Mouse (Mus musculus) cerebellum, postnatal 14 days (tissue): ENCODE data around the gene Eif4a1.
A peak's percentile ranks its signal among the peaks of the same experiment; 100 is the strongest.
"Not testable (repeated sequence)": the region's sequence is repeated elsewhere in the genome, so short reads cannot be mapped to it uniquely, and the experiment has no call there.

Experiments used
- DNase-seq, 2 experiments: peaks; one replicate each; pipeline ENCODE4 v3.0.0; 2021; ENCODE audit warnings: mixed read lengths in 2 of 2

Gene Eif4a1

GRCm38 (mm10) chr11:69672211-69672706 lies at the start of gene Eif4a1:
Eif4a1 (minus strand) TSS chr11:69672423.
- DNase-seq: peak; percentile 100

DNA sequence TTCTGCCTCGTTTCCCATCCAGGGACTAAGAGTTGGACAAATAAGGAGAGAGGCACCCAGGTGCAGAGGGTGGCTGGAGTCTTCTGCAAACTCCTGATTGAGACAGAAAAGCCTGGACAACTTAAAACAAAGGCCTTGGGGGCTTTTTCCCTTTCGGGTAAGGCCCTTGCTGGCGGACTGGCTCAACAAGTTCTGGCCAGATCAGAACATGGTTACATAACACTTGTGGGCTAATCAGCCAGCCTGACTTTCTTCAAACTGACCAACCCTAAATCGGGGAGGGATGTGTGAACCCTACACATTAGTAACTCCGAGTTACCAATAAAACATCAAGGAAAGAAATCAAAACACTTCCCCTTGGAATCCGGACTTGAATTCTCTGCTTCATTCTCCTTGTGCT lies 48.6 kb upstream of the Eif4a1 start:
- no peak for DNase-seq

DNA sequence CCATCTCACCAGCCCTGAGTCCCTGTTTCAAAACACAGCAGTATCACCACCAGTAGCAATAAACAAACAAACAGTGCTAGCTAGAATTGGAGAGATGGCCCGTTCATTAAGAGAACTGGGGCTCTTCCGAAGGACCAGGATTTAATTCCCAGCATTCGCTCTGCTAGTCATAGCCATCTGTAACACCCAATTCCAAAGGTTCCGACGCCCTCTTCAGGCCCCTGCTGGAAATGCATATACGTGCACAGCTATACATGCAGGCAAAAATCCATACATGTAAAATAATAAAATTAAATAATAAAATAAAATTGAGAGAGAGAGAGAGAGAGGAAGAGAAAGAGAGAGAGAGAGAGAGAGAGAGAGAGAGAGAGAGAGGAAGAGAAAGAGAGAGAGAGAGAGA lies 47.2 kb upstream of the Eif4a1 start:
- no peak for DNase-seq

GRCm38 (mm10) chr11:69718661-69719060 lies 46.4 kb upstream of the Eif4a1 start:
- DNase-seq: no peak

GRCm38 (mm10) chr11:69716953-69717352 lies 44.7 kb upstream of the Eif4a1 start:
- DNase-seq: no peak

- DNase-seq: no peak
These were observed 43.7 kb upstream of the Eif4a1 start for GRCm38 (mm10) chr11:69715929-69716328.

DNA sequence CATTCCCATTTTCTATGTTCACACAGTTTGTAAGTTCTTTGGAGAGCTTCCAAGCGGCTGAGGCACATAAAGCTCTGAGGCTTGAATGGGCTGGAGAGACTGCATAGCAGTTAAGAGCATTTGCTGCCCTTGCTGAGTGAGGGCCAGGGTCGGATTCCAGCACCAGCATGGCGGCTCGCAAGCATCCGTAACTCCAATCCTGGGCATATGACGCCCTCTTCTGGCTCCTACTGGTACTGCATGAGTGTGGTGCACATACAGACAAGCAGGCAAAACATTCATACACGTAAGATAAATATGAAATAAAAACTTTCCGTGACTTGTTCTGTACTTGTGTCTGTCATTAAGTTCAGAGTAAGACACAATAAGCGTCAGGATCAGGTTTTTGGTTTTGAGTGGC lies 43.3 kb upstream of the Eif4a1 start:
- peak; percentile 34 to 70 for DNase-seq

- DNase-seq: no peak
These were observed 42.6 kb upstream of the Eif4a1 start for GRCm38 (mm10) chr11:69714636-69715329.

DNA sequence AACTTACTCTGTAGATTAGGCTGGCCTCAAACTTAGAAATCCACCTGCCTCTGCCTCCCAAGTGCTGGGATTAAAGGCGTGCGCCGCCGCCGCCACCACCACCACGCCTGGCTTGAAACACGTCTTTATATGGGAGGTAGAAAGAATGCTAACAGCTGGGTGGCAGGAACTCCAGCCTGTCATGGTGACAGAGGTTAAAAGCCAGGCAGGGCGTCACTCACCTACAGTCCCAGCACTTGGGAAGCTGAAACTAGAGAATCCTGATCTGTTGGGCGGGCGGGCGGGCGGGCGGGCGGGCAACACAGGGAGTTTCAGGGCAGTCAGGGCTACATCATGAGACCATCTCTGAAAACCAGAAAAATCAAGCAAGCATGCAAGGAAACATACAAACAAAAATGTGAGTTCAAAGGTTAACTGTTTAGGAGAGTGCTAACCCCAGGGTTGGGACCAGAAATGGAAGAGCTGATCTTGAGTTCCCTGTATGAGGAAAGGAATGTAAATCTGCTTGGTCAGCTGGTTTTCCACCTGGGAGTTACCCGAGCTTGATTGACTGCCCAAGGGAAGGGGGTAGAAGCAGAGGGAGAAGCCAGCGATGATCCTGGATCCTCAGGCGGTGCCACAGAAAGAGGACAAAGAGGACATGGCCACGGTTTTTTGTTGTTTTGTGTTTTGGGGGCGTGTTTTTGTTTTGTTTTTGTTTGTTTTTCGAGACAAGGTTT lies 40.9 kb upstream of the Eif4a1 start:
- DNase-seq: no peak

GRCm38 (mm10) chr11:69711082-69711481 lies 38.9 kb upstream of the Eif4a1 start:
- DNase-seq: no peak

- DNase-seq: no peak
These were observed 38.2 kb upstream of the Eif4a1 start for GRCm38 (mm10) chr11:69710470-69710869.

GRCm38 (mm10) chr11:69709554-69710446 lies 37.6 kb upstream of the Eif4a1 start:
- DNase-seq: peak in 1 of 2 experiments; percentile 31

GRCm38 (mm10) chr11:69708614-69709265 lies 36.5 kb upstream of the Eif4a1 start:
- DNase-seq: peak in 1 of 2 experiments; percentile 35

GRCm38 (mm10) chr11:69707873-69708381 lies 35.7 kb upstream of the Eif4a1 start:
- no peak for DNase-seq

GRCm38 (mm10) chr11:69707480-69707847 lies 35.2 kb upstream of the Eif4a1 start:
- DNase-seq: peak in 1 of 2 experiments; percentile 22

DNA sequence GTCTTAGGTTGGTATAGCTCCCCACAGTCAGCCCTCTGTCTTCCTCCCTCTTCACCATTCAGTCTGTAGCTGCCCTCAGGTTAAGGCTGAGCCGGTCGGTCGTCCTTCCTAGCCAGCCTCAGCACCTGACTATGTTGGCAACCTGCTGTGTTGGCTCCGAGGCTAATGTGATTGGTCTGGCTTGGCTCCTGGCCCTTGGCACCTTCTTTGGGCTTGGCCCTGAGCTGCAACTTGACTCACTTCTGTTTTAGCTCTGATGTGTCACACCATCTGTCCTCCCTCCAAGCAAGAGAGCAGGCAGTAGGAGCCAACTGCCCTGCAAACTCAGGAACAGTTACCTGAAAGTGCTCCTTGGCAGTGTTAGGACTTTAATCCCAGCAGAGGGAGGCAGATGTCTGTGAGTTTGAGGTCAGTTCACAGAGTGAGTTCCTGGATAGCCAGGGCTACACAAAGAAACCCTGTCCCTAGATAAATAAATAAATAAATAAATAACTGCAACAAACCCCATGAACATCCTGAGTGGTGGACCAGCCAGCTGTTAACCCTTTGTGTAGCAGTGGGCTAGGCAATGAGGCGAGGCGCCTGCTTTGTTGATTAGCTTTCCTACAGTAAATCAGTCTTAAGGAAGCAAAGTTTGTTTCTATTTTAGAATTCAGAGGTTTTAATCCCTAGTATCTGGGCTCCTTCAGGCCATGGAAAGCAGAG lies 34.7 kb upstream of the Eif4a1 start:
- peak; percentile 99 for DNase-seq

- no peak for DNase-seq
These were observed 32.4 kb upstream of the Eif4a1 start for GRCm38 (mm10) chr11:69704613-69705010.

- DNase-seq: peak in 1 of 2 experiments; percentile 15
These were observed 31.8 kb upstream of the Eif4a1 start for GRCm38 (mm10) chr11:69703814-69704612.

DNA sequence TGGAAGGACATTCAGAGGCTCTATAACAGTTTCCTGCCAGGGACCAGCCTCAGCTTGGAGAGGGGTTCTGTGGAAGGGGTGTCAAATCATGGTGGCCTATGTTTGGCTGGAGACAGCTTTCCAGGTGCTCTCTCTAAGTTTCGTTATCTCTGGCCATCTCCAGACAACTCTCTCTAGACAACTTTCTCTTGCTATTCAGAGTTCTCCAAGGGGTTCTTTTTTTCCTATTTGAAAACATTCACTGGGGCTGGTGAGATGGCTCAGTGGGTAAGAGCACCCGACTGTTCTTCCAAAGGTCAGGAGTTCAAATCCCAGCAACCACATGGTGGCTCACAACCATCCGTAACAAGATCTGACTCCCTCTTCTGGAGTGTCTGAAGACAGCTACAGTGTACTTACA lies 31.2 kb upstream of the Eif4a1 start:
- DNase-seq: not testable (repeated sequence)

DNA sequence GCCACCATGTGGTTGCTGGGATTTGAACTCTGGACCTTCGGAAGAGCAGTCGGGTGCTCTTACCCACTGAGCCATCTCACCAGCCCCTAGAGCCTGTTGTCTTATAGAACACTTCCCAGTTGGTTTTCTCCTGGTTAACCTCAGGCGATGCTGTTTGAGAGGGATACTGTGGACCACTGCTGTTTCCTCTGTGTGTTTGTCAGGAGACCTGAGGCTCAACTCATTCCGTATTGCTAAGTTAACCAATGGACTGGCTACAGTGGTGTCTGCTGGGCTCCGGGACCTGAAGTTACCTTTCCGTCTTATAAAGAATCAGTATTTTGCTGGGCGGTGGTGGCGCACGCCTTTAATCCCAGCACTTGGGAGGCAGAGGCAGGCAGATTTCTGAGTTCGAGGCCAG lies 30.7 kb upstream of the Eif4a1 start:
- not testable (repeated sequence) for DNase-seq

GRCm38 (mm10) chr11:69699595-69699994 lies 27.4 kb upstream of the Eif4a1 start:
- DNase-seq: no peak
